Mouse (Mus musculus) gonadal fat pad, adult 2 months (tissue): ENCODE measurements around the gene Best2. TPM values are rescaled to one million over a fixed set of nuclear protein-coding genes. Genes with fewer than 3 reads are reported as not detected.

Source experiments
- DNase-seq: peaks from one replicate; pipeline ENCODE4 v3.0.0-alpha.2; 2012; ENCODE audit warnings: low read depth
- polyA plus RNA-seq: library from polyadenylated mRNA; depleted of rRNA; stranded (reverse); fragments of >200 nt; gene quantifications from 2 replicates; pipeline ENCODE4 v1.2.3, GENCODE M21; 2012

Best2 gene
- polyA plus RNA-seq, 1 experiment: not detected

DNA sequence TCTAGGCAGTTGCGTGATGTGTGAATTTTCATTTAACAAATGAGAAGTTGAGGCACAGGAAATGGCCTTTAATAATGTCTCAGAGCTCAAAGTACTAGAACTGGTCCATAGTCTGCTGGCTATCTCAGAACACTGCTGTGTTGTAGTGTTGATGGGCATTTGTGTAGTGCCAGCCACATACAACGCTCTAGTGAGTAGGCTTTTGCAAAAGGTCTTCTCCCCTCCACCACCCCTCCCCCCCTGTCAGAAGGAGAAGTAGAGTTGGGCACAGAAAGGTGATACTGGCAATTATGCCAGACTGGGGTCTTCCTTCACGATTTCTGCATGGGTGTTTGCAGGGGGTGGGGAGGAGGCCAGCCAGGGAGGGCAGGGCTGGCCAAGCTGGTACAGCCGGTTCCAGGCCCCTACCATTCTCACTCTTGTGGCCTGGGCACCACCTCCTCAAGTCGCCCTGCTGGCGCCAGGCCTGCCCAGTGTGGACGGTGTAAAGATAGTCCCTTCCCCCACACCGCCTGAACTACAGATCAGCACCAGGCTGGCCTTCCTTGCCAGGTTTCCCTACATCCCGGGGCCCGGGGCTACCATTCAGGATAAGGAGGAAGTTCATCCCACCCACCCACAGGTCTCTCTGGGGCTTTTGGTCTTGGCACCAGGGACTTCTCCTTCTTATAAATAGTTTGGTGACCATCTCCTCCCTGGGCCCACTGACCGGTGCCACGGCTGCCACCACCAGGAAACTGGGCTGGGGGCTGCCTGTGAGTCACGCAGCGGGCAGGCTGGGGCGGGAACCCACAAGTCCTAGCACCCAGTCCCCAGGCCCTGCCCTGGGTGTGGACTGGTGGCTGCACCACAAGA is 32.5 kb downstream of the Best2 start:
- DNase-seq: no peak

DNA sequence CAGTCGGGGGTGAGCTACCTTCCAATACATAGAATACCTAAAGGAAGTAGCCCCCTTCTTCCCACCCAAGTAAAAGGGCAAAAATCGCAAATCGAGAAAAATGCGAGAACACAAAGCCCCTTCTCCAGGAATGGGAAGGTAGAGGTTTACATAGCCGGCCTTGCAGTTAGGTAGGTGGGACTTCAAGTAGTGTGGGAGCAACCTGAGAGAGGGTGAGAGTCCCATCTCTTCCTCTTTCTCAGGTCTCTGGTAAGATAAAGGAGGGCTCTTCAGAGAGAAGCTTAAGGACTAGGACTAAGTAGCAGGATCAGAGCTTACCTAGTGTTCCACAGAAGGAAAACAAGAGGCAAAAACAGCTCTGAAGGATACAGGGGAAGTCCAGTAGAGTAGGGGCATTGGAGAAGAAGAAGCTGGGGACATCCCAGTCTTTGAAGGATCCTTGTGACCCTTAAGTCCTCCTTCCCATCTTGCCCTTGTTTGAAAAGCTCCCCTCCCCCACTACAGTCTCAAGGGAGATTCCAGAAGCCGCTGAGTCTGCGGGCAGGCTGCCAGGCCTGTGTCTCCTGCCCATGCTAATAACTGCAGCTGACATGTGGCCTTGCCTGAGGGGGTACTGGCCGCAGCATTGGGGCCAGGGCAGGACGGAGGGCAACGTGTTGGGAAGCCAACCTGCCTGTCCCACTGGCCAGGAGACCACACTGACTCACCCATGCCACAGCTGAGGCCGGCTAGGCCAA is 33.5 kb downstream of the Best2 start:
- no peak for DNase-seq

DNA sequence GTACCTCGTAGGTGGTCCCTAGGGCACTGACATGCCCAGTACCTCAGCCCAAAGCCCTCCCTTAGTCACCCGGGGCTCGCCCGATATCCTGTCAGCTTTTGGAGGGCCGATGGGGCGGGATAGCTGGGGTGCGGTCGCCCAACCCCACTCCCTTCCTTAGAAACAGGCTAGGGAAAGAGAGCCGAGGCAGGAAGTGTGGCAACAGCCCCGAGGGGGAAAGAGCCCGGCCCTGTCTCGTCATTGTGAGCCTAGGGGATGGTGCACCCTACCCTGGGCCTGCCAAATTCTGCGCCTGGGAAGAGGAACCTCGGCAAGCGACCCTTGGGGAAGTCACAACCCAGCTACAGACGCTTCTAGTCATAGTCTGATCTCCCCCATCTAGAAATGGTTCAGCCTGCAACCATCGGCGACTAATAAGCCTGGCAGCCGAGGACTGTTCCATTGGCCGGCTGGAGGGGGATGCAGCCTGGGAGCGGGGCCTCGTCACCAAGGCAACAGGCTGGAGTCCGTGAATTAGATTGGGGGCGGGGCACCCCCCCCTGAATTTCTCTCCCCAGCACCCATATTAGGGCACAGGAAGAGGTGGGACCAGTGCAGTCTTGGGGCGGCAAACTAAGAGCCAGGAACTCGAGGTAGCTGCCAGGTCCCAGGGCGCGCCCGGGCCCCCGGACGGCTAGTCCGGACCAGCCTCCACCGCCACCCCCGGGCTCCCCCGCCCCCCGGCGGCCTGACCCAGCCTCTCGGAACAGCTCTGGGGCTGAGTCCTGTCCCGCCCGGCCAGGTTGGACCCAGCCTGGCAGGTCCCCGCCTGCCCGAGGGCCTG is 34.5 kb downstream of the Best2 start:
- DNase-seq: no peak

DNA sequence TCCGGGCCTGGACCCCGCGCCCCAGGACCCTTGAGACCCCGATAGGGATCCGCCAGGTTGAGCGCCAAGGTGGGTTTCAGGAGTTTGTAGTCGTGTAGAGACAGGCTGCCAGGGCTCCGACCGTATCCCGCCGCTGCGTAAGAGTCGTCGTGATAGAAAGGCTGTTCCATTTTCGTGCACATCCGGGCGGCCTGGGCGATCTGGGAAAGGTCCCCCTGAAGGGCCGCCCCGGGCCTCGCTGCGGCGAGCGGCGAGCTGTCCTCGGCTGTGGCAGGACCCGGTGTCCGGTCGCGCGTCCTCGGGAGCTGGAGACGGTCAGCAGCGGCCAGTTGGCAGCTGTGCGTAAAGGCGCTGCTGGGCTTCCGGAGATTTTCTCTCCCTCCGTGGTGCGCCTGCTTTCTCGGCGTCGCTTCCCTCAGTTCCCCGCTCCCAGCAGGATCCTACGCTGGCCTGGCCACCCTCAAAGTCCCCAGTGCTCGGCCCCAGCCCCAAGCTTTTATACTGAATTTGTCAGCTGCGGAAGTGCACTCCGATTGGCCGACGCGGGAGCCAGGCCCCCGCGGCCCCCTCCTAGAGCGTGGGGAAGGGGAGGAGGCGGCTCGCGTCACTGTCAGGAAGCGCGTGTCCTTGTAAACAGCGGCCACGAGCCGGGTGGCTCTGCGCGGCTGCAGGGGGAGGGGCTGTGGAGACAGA is 35.9 kb downstream of the Best2 start, which contains the start of gene Junb:
TSS of gene Junb (minus strand) at position 471 of the 693 bp plus-strand sequence.
- no peak for DNase-seq

DNA sequence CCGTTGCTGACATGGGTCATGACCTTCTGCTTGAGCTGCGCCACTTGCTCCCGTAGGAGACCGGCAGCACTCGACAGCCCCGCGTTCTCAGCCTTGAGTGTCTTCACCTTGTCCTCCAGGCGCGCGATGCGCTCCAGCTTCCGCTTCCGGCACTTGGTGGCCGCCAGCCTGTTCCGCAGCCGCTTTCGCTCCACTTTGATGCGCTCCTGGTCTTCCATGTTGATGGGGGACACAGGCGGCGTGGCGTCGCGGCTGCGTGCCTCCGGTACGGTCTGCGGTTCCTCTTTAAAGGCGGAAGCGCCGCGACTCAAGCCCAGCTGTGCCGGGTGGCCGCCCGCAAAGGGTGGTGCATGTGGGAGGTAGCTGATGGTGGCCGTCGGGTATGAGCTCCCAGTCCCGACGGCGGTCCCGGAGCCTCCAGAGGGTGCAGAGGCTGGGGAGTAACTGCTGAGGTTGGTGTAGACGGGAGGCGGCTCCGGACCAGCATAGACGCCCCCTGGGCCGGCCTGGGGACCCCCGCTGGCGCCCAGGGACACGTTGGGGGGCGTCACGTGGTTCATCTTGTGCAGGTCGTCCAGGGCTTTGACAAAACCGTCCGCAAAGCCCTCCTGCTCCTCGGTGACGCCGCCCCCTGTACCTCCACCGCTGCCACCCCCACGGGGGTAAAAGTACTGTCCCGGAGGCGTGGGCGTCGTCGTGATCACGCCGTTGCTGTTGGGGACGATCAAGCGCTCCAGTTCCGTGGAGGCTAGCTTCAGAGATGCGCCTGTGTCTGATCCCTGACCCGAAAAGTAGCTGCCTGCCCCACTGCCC is 36.7 kb downstream of the Best2 start:
- no peak for DNase-seq

DNA sequence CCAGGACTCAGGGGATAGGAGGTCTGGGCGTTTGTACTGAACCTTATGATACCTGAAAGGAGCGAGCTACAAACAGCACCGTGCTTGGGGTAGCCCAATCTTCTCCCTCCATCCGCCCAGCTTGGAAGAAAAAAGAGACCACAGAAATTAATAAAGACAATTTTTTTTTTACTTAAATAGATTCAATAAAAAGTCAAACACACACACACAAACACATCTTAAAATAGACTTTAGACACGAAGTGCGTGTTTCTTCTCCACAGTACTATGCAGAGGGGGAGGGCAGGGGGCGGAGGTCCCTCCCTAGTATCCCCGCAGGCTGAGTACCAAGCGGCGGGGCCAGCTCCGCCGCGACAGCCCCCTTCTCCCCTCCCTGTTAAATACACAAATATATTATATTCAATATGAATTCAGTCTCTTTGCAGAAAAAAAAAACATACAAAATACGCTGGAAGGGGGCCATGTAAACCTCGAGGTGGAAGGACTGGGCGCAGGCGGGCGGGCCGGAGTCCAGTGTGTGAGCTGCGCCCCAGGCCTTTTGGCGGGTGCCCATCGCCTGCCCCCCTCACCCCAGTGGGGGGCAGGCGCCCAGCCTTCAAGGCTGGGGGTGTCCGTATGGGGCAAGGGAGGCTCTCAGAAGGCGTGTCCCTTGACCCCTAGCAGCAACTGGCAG is 37.4 kb downstream of the Best2 start:
- no peak for DNase-seq

DNA sequence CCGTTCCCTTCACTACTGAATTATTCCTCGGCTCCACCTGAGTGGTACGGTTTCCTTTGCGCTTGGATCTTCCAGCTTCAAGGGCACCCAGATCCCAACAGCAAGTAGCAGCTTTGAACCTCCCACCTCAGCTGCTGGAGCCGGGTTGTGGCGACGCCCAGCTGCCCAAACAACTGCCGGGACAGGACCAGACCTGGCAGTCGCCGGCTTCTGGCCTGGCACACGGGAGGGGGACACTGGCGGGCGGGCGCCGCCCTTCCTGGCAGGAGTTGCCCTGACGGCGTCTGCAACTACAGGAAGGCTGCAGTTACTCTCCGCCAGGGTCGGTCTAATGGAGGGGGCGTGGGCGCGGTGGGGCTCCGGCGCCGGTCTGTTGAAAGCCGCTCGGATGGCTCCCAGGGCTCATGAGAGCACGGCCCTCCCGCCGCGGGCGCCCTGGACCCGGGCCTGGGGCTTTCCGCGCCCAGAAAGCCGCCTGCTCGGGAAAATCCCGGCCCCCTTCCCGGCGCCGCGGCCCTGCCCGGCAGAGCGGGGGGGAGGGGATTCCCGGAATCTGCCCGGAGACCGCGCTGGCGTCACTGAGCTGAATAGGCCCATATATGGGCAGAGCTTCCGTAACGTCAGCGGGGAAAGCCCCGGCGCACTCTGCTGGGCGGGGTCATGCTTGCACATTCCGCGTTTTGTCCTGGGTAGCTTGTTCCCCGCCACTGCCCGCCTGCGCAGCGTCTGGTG is 38.1 kb downstream of the Best2 start:
- no peak for DNase-seq

DNA sequence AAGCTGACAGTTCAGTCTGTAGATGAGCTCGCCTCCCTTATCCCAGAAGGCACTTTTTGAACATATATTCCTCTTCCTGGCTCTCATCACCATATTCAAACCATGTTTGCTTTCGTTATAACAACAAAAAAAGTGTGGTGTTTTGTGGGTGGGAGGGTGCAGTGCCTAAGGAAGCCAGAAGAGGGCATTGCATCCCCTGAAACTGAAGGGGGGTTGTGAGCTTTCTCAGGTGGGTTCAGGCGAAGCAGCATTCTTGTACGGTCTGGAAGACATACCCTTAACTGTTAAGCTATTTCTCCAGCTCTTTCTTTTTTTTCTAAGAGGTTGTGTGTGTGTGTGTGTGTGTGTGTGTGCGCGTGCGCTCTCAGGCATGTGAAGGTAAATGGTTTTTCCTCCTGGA is 38.9 kb downstream of the Best2 start:
- no peak for DNase-seq

DNA sequence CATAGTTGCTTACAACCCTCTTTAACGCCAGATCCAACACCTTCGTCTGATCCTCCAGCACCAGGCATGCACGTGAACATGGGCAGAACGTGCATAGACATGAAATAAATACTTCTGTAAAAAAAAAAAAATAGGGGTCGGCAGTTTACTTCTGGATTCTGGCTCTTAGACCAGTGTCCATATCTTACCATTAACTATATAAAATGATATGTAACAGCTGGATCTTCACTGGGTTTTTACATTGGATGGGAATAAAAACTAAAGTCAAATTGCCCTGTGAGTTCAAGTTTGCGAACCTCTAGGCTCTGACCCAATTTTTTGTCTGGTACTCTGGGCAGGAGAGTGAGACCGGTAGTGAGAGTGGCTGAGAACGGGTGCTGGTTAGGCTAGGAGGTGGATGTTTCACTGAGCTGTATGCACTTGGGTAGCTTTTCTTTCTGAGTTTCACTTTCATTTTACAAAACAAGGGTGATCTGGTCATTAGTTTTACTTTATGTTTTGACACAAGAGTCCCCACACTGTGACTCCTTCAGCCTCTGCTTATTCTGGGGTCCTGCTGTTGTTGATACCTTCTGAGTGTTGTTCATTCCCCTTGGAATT is 39.7 kb downstream of the Best2 start:
- no peak for DNase-seq

DNA sequence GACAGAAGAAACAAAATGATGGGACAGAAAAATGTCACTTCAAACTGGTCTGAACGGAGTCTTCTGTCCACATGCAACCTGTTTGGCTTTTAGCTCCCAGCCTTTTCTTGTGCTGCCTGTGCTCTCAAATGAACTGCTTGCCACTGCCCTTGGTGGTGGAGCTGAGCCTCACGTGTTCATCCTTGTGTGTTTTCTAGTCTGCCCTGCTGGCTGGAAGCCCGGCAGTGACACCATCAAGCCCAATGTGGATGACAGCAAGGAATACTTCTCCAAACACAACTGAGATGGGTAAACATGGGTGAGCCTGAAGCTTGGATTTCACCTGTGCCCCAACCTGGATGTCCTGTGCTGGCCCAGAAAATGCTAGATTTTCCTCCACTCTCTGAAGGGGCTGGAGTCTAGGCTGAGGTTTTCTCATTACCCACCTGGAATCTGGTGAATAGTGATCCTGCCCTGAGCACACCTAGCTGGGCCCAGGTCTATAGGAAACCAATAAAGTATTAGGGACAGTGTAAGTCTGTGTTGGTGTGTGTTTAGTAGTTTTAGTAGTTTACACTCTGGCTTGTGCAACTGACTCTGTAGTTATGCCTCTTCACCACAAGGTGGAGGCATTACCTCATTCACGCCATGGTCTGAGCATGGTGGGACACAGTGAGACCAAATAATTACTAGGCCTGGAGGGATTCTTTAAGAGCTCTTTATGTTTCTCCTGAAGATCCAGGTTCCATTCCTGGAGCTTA is 40.4 kb downstream of the Best2 start:
- DNase-seq: no peak

DNA sequence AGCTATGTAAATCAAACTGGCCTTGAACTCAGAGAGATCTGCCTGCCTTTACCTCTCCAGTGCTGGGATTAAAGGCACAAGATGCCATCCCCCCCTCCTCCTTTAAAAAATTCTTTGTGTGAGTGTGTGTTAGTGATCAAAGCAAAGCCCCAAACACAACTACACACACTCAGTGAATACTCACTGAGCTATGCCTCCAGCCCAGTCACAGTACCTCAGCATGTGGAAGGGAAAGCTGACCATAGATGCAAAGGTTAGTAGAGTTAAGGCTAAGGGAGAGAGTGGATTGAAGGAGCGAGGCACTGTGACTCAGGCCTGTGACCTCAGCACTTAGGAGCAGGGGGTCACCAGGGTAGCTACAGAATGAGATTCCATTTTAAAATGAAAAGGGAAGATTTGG is 41.3 kb downstream of the Best2 start:
- DNase-seq: no peak

DNA sequence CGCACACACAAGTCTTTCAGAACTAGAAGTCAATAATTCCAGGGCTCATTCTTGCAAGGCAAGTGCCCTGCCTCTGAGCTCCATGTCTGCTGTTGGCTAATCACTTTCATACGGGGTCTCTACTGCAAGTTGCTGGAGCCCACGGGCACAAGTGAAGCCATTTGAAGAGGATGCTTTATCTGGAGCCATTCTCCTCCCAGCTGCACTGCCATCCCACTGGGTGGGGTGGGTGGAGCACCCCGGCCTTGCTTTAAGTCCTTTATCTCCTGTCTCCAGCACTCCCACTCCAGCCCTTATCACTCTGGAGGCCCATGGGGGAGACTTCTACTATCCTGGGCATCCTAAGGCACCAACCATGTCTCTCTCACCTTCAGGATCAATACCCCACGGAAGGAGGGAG is 43.4 kb downstream of the Best2 start:
- no peak for DNase-seq

DNA sequence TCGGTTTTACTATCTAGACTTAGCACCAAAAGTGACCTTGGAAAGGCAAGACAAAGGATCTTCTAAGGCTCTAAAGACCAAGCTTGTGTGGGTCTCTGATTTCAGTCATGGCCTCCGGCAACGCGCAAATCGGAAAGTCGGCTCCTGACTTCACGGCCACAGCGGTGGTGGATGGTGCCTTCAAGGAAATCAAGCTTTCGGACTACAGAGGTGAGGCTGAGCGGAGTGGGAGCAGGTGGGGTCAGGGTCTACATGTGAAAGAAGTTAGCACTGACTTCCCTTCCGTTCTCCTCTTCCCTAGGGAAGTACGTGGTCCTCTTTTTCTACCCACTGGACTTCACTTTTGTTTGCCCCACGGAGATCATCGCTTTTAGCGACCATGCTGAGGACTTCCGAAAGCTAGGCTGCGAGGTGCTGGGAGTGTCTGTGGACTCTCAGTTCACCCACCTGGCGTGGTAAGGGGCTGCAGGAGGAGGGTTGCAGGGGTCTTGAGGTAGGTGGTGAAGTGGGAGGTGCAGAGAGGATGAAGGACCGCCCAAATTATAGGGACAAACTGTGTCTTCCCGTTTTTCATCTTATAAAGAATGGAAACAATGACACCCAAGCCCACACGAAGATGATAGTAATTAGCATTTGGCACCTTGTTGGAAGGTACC is 44.1 kb downstream of the Best2 start:
- DNase-seq: no peak

DNA sequence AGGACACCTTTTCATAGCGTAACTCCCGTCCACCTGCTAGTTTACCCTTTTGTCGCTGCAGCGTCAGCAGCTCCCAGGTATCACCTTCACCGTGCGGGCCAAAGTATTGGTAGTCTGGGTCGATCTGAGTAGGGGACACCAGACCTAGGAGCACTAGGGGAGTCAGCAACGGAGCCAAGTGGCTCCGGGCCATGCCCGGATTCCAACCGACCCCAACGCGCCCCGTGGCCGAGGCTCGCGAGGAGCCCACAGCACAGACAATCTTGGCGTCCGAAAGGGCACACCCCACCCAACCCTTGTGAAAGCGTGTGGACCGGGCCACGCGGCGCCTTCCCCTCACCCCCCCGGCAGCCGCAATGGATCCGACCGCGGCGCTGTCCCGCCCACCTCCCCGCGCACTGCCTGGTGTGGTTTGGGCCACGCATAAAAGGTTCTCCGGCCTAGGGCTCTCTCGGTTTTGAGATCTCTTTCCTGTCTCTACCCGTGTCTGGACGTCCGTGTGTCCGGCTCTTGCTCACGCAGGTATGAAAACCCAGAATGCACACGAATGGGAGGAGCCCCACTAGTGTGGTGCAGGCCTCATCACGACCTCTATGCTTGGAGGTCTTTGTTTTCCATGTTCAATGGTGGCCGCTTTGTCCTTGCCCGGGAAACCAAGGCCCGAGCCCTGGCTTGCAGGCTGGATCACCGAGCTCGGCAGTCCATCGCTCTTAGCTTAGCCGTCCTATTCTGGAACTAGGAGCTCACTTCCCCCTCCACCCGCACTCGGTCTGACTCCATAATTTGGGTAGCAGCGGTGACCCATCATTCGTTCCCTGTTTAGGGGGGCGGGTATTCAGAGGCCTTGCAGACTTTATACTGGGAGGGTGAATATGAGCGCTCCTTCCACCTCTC is 44.8 kb downstream of the Best2 start, which contains the start of the genes Gm49661, Prdx2 and Rnaseh2a:
TSS of gene Gm49661 (minus strand) at position 193 of the 894 bp plus-strand sequence.
TSS of gene Prdx2 (plus strand) at position 347 of the 894 bp plus-strand sequence.
TSS of gene Rnaseh2a (minus strand) at position 527 of the 894 bp plus-strand sequence.
- no peak for DNase-seq

DNA sequence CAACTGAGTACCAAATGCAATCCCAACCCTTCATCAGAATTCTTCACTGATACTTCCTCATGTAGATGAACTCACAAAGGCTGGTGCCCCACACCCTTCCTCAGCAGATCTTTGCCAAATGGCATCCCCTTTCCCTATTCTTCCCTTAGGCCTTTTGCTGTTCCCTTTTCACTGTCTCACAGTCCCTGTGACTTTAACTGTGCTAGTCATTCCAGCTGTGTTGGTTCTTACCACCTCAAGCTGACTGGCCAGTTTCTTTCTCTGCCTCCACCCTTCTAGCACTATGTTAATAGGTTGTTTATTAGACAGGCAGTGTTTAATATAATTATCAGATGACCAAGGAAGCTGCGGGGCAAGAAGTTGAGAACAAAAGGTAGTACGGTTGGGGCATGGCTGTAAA is 45.7 kb downstream of the Best2 start:
- no peak for DNase-seq

DNA sequence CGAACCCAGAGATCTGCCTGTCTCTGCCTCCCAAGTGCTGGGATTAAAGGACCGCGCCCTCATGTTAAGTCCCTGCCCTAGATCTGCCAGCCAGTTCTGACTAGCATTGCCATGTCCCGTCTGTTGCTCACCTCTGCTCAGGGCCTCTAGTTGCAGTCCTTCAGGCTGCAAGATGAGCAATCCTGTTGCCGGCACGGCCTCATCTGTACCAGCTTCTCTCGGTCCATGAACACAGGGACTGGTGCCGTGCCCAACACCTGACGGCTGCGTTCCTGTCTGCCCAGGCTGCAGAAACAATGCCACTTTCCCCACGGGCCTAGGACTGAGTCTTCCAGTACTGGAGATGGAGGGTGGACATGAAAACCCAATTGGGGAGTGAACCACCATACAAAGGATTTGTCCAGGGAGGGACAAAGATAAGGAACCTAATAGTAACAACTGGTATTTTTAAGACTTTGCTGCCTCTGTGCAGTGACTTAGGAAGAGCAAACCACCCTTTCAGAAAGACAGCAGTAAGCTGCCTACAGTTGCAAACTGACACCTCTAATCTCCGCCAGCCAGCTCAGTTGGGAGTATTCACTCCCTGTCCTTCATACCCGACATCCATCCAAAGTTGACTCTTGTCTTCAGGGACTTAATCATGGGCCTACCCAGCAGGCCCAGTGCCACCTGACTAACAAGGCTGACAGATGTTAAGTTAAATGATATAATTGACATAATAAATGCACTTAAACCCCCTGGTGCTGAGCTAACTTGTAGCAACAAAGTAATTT is 46.6 kb downstream of the Best2 start:
- DNase-seq: no peak
